Mouse (Mus musculus): Measurements from ENCODE around the gene Hivep3.

DNA sequence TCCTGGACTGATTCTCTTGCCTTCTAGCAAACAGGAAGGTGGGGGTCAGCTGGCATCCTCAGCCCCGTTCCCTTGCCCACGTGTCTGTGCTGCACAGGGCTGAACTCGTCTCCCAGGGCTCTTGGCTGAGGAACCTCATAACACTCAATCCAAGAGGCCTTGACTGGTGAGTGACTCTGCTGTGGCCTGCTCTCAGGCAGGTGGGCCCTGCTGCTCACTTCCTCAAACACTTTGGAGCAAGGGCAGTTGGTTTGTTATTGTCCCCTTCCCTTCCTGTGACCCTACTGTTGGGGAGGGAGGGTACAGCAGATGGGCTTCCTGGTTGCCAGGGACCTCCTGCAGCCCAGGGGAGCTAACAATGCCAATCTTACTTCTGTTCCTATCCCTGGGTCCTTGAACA, 94.8 kb downstream of the Hivep3 start:
- TF ChIP-seq CTCF (conservative IDR thresholded peaks at IDR 0.05; ENCODE audit: low read length) (no peak), POU5F1 (IDR thresholded peaks at IDR 0.05; ENCODE audit: borderline replicate concordance, low read length) (no peak)
